Mouse (Mus musculus) ES-Bruce4 (cell line): ENCODE data around the gene BC051019.

ENCODE experiments used
- CTCF ChIP-seq: IDR thresholded peaks from one replicate; pipeline ENCODE4 v1.8.1; 2011; ENCODE audit warnings: low read depth, low read length
- POLR2A ChIP-seq: IDR thresholded peaks from one replicate; pipeline ENCODE4 v1.8.1; 2011; ENCODE audit warnings: low read length; ENCODE audit not compliant: insufficient read depth

GRCm38 (mm10) chr7:109666664-109667063 is 57.0 kb downstream of the BC051019 start:
- TF ChIP-seq CTCF (no peak), POLR2A (no peak)
